ENCODE assay signal across 24 mouse cellular contexts in the genomic region with DNA sequence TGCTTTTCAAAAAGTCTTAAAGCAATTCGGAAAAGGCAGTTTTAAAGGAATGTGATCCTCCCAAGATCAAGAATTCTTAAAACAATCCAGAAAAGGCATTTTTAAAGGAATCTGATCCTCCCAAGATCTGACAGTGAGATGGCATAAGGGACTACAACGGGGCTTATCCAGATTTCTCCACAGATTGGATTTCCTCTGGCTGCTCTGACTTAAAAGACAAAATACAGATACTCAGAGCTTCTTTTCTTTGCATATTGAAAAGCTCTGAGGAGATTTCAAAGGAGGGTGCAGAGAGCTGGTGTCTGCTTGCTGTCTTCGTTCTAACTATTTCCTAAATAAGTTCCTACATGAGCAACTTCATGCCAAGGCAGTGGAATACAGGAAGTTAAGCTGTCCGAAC.
"Had no signal": no experiment of that assay in that cellular context is flagged by ENCODE, and none has a peak within 500 bp of the region (broad histone marks: within the 10 kb centered on the region; RNA-seq: fewer than 3 reads in every experiment).

No protein-coding gene starts in this region.

- H3K4me3 ChIP-seq: kidney, embryonic 15.5 days; limb, embryonic 12.5 days; limb, embryonic 15.5 days; midbrain, embryonic 12.5 days; midbrain, embryonic 15.5 days; neural tube, embryonic 12.5 days; neural tube, embryonic 15.5 days had no signal

- H3K9ac ChIP-seq: kidney, embryonic 15.5 days; limb, embryonic 12.5 days; limb, embryonic 15.5 days; liver, embryonic 14.5 days; liver, postnatal 0 days; lung, embryonic 14.5 days; midbrain, embryonic 12.5 days; midbrain, embryonic 15.5 days; neural tube, embryonic 12.5 days; neural tube, embryonic 15.5 days had no signal

- DNase-seq: kidney, adult 8-10 months; kidney, postnatal 10 days; kidney, postnatal 36 days; left cerebral cortex, postnatal 4 days; liver, postnatal 0 days; lung, embryonic 14.5 days; right cerebral cortex, adult 18-20 months; right cerebral cortex, postnatal 14 days; right cerebral cortex, postnatal 4 days; thymus, adult 2 months; thymus, postnatal 14 days; thymus, postnatal 4 days had no signal

- H3K27me3 ChIP-seq: kidney, embryonic 15.5 days; limb, embryonic 12.5 days; limb, embryonic 15.5 days; midbrain, embryonic 15.5 days; neural tube, embryonic 12.5 days; neural tube, embryonic 15.5 days had no signal

- H3K9me3 ChIP-seq: kidney, embryonic 15.5 days; limb, embryonic 12.5 days; limb, embryonic 15.5 days; midbrain, embryonic 12.5 days; midbrain, embryonic 15.5 days; neural tube, embryonic 12.5 days; neural tube, embryonic 15.5 days had no signal

- H3K27ac ChIP-seq: kidney, embryonic 15.5 days; limb, embryonic 12.5 days; limb, embryonic 15.5 days; liver, embryonic 14.5 days; macrophage; midbrain, embryonic 12.5 days; midbrain, embryonic 15.5 days; neural tube, embryonic 12.5 days; neural tube, embryonic 15.5 days; stomach, postnatal 0 days had no signal

- H3K4me2 ChIP-seq: kidney, embryonic 15.5 days; limb, embryonic 12.5 days; limb, embryonic 15.5 days; liver, embryonic 11.5 days; lung, embryonic 14.5 days; midbrain, embryonic 12.5 days; midbrain, embryonic 15.5 days; neural tube, embryonic 12.5 days; neural tube, embryonic 15.5 days had no signal

- H3K36me3 ChIP-seq: kidney, embryonic 15.5 days; limb, embryonic 12.5 days; limb, embryonic 15.5 days; midbrain, embryonic 12.5 days; midbrain, embryonic 15.5 days; neural tube, embryonic 12.5 days; neural tube, embryonic 15.5 days had no signal

- H3K4me1 ChIP-seq: limb, embryonic 12.5 days; midbrain, embryonic 12.5 days; midbrain, embryonic 15.5 days; neural tube, embryonic 12.5 days; neural tube, embryonic 15.5 days had no signal

- ATAC-seq: liver, postnatal 0 days; lung, postnatal 0 days; midbrain, embryonic 15.5 days had no signal
